Mouse (Mus musculus) cerebellum, adult 2 months (tissue): ENCODE results near the gene Hepacam.

ENCODE experiments used
- CTCF ChIP-seq: fragments of 200-500 bp; IDR thresholded peaks from 2 replicates; pipeline ENCODE4 v1.5.1; 2011; ENCODE audit warnings: low read depth, mild to moderate bottlenecking, control low read depth, low read length, moderate library complexity, borderline replicate concordance; ENCODE audit not compliant: insufficient read depth
- POLR2A ChIP-seq: fragments of 200-500 bp; IDR thresholded peaks from 2 replicates; pipeline ENCODE4 v1.6.1; 2011; ENCODE audit warnings: low read length, control low read depth, borderline replicate concordance; ENCODE audit not compliant: insufficient read depth

- no peak for TF ChIP-seq CTCF
- no peak for TF ChIP-seq POLR2A
Observed at GRCm38 (mm10) chr9:37402501-37402900, 35.4 kb downstream of the Hepacam start.
